Mouse (Mus musculus) C2C12 (cell line): ENCODE results near the gene Kcnk5. TPM values are rescaled to one million over a fixed set of nuclear protein-coding genes. Genes with fewer than 3 reads are reported as not detected.
A peak's percentile ranks its signal among the peaks of the same experiment; 100 is the strongest.

Experiments
- H3K27me3 ChIP-seq: one replicate; pipeline ENCODE4 v1.6.1; 2011; ENCODE audit not compliant: control insufficient read depth, insufficient read depth, insufficient read length
- H3K36me3 ChIP-seq: one replicate; pipeline ENCODE4 v1.6.1; 2011; ENCODE audit not compliant: control insufficient read depth, insufficient read depth
- H3K4me3 ChIP-seq: one replicate; pipeline ENCODE4 v1.5.1; 2011; ENCODE audit warnings: mild to moderate bottlenecking, control low read depth; ENCODE audit not compliant: poor library complexity, insufficient read depth, severe bottlenecking
- H3K79me2 ChIP-seq: one replicate; pipeline ENCODE4 v1.6.1; 2011; ENCODE audit not compliant: control insufficient read depth, insufficient read depth
- H3K79me3 ChIP-seq: one replicate; pipeline ENCODE4 v1.6.1; 2011; ENCODE audit warnings: low read depth, control low read depth
- H3ac ChIP-seq: one replicate; pipeline ENCODE3; 2011; ENCODE audit warnings: low read depth; ENCODE audit not compliant: control insufficient read depth, insufficient read length
- CEBPB ChIP-seq: IDR thresholded peaks from one replicate; pipeline ENCODE4 v1.6.1; 2011; ENCODE audit warnings: low read depth, mild to moderate bottlenecking, control low read depth, moderate library complexity
- CTCF ChIP-seq: IDR thresholded peaks from one replicate; pipeline ENCODE4 v1.5.1; 2011; ENCODE audit not compliant: control insufficient read depth, insufficient read depth, insufficient read length
- FOSL1 ChIP-seq: IDR thresholded peaks from one replicate; pipeline ENCODE4 v1.8.0; 2011; ENCODE audit warnings: mild to moderate bottlenecking, low read length; ENCODE audit not compliant: poor library complexity, insufficient read depth, severe bottlenecking
- MAX ChIP-seq: IDR thresholded peaks from one replicate; pipeline ENCODE4 v1.6.1; 2011; ENCODE audit warnings: mild to moderate bottlenecking, control low read depth
- MYOD1 ChIP-seq: IDR thresholded peaks from one replicate; pipeline ENCODE4 v1.6.1; 2011; ENCODE audit warnings: low read depth; ENCODE audit not compliant: control insufficient read depth, insufficient read length
- MYOG ChIP-seq: IDR thresholded peaks from one replicate; pipeline ENCODE4 v1.6.1; 2011; ENCODE audit not compliant: control insufficient read depth, insufficient read length; ENCODE audit errors: extremely low read depth
- USF1 ChIP-seq: IDR thresholded peaks from one replicate; pipeline ENCODE4 v1.6.1; 2011; ENCODE audit warnings: low read depth, mild to moderate bottlenecking, control low read depth, moderate library complexity
- polyA plus RNA-seq: library from polyadenylated mRNA; unstranded; fragments of >200 nt; fragmentation: generic; extraction: Trizol; gene quantifications from one replicate; pipeline ENCODE4 v1.2.1, GENCODE M21; 2012; ENCODE audit warnings: missing spikeins

The Kcnk5 gene
- polyA plus RNA-seq, 1 experiment: 10.1 TPM

DNA sequence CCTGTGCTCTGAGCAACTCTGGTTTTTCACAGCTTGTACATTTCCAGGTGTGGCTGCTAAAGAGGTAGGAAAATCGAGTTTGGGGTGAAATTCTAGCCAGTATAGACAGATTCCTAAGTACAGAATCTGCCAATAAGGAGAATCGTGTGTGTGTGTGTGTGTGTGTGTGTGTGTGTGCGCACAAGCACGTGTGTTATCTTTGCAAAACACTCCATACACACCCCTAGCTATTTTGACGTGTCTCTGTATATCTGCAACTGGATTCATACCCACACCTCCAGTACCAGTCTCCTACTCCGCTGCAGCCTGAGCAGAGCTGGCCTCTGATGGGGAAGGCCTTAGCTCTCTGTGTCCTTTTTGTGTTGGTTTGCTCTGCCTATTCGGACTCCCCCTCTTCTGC lies 28.3 kb upstream of the Kcnk5 start:
- H3K79me2 ChIP-seq: no peaks in the 10 kb centered on the region
- no peaks in the 10 kb centered on the region for H3K79me3 ChIP-seq
- no peak overlapping the region for H3K4me3 ChIP-seq
- TF ChIP-seq CTCF (no peak), MAX (no peak), CEBPB (no peak), MYOG (no peak), MYOD1 (no peak), USF1 (no peak), FOSL1 (no peak)
- H3ac ChIP-seq: no peak overlapping the region
- no peaks in the 10 kb centered on the region for H3K27me3 ChIP-seq
- H3K36me3 ChIP-seq: no peaks in the 10 kb centered on the region

DNA sequence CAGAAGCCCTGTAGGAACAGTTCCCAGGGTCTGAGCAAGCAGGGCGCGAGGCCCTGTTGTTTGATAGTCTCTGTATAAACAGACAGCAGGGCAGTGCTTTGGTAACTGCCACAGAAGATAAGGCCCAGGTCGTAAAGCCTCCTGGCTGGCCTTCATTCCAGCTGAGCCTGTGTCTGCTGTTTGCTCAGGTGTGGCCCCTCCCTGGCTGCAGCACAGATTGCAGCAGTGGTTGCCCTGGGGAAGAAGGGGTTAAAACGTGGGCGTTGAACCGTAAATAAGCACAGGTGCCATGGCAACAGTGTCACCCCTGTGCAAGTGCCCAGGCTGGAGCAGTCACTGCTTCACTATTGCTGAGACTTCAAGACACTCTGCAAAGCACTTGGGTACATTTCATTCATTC lies 26.8 kb upstream of the Kcnk5 start:
- Histone ChIP-seq H3K27me3 (no peaks in the 10 kb centered on the region), H3K4me3 (no peak overlapping the region), H3ac (no peak overlapping the region), H3K36me3 (no peaks in the 10 kb centered on the region), H3K79me3 (no peaks in the 10 kb centered on the region), H3K79me2 (no peaks in the 10 kb centered on the region)
- TF ChIP-seq USF1 (no peak), CEBPB (no peak), FOSL1 (no peak), CTCF (no peak), MAX (no peak), MYOG (no peak), MYOD1 (no peak)

DNA sequence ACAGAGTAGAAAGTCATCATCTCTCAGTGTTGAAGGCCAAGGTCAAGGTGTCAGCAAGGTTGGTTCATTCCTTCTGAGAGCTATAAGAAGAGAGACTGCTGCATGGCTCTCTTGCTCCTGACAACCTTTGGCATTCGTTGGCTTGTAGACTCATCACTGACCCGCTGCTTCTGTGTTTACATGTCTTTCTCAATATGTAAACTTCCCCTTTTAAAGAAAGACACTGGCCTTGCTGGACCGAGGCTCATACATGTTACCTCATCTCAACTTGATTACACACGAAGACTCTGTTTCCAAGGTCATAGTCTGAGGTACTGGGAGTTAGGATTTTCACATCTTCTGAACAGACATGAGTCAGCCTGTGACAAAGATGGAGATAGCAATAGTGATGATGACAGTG lies 24.1 kb upstream of the Kcnk5 start:
- Histone ChIP-seq H3K79me3 (no peaks in the 10 kb centered on the region), H3K4me3 (no peak overlapping the region), H3ac (no peak overlapping the region), H3K36me3 (no peaks in the 10 kb centered on the region), H3K27me3 (no peaks in the 10 kb centered on the region), H3K79me2 (no peaks in the 10 kb centered on the region)
- TF ChIP-seq MYOD1 (no peak), MYOG (no peak), CEBPB (no peak), USF1 (no peak), CTCF (no peak), MAX (no peak), FOSL1 (no peak)

DNA sequence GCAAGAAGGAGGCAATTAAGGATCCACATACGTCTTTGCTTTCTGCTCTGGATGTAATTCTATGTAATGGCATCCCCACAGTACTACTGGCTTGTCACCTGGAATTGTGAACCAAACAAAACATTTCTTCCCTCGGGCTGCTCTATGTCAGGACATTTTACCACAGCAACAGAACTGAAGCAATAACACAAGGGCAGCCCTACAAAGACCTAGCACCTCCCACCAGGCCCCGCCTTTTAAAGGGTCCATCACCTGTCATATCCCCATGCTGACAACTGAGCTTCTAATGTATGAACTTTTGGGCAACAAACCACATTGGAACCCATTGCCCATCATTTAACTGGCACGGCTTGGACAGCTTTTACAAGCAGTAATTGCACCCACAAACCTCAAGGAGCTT lies 21.7 kb upstream of the Kcnk5 start:
- Histone ChIP-seq H3K79me2 (no peaks in the 10 kb centered on the region), H3K36me3 (no peaks in the 10 kb centered on the region), H3K4me3 (no peak overlapping the region), H3K79me3 (no peaks in the 10 kb centered on the region), H3K27me3 (no peaks in the 10 kb centered on the region), H3ac (no peak overlapping the region)
- TF ChIP-seq CEBPB: no peak
- TF ChIP-seq USF1: no peak
- TF ChIP-seq MAX: no peak
- TF ChIP-seq MYOG: no peak
- TF ChIP-seq MYOD1: no peak
- no peak for TF ChIP-seq FOSL1

DNA sequence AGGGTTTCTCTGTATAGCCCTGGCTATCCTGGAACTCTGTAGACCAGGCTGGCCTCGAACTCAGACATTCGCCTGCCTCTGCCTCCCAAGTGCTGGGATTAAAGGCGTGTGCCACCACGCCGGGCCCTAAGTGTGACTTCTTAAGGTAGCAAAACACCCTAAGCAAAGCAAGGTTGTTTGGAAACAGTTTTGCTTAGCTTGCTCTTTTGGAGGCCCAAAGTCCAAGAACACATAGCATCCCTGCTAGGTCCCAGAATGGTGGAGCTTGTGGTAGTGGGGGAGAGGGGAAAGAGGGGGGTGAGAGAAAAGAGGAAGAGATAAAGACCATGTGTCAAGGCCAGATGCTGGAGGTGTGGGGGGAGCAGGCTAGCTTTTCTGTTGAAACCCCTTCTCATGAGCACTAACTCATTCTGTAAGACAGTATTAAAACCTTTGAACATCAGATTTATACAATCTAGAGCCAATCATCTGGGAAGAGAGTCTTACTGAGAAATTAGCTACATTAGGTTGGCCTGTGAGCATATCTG lies 21.1 kb upstream of the Kcnk5 start:
- no peaks in the 10 kb centered on the region for H3K79me2 ChIP-seq
- no peak overlapping the region for H3K4me3 ChIP-seq
- no peak overlapping the region for H3ac ChIP-seq
- no peaks in the 10 kb centered on the region for H3K27me3 ChIP-seq
- H3K36me3 ChIP-seq: no peaks in the 10 kb centered on the region
- no peaks in the 10 kb centered on the region for H3K79me3 ChIP-seq
- TF ChIP-seq CEBPB: no peak
- no peak for TF ChIP-seq MAX
- no peak for TF ChIP-seq MYOG
- TF ChIP-seq FOSL1: no peak

DNA sequence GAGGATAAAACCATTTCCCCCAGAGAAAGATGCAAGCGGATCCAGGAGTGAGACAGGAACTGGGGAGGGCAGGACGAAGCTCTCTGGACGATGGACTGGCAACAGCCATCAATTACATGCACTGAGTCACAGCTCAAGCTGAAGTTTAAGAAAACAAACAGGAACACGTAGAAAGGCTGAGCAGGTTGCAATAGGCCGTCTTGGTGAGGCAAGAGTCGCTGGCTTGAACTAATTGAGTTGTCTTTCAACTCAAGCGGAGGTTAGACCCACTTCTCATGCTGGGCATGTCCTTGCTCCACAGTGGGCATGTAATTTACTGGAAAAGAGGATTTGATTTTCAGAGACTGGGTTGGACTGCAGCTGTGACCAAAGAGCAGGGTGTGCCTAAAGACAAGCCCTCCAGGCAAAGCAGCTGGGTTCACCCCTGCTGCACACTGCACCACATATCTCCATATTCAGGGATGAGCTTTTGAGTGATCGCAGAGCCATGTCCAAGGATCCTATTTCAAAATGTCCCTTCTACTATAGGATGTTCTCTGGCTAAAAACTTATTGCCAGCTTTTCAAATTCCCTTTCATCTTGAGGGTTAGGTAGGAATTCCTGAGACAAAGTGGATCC lies 19.6 kb upstream of the Kcnk5 start:
- no peaks in the 10 kb centered on the region for H3K79me2 ChIP-seq
- no peaks in the 10 kb centered on the region for H3K36me3 ChIP-seq
- no peak overlapping the region for H3K4me3 ChIP-seq
- H3K27me3 ChIP-seq: no peaks in the 10 kb centered on the region
- H3K79me3 ChIP-seq: no peaks in the 10 kb centered on the region
- TF ChIP-seq MYOG (no peak), USF1 (no peak), MAX (no peak), CEBPB (peak; percentile 75), FOSL1 (no peak)
- no peak overlapping the region for H3ac ChIP-seq
